ENCODE assay signal across 8 mouse cellular contexts in the genomic region with DNA sequence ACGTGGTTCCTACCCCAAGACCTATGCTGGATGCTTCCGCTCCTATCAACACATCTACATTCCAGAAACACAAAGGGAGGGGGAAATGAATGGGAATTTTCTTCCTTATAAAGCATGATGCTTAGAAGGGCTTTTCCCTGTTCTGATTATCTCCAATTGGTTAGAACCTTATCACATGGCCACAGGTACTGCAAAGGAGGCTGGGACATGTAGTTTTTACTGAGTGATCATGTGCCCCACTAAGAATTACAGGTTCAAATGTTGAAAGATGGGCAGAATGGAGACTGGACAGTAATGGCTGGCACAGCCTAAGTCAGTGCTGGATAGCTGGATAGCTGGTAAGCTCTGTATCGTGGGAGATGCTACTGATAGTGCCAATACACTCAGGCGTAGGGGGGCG. TPM values are rescaled to one million over a fixed set of nuclear protein-coding genes. Genes with fewer than 3 reads are reported as not detected.
A peak's percentile ranks its signal among the peaks of the same experiment; 100 is the strongest.
DNase-seq lines count a peak whose midpoint lies in the region; ATAC-seq lines count a peak whose summit lies in the region.

No protein-coding gene starts in this region.

- no peaks in the 10 kb centered on the region for H3K27me3 ChIP-seq in kidney, embryonic 15.5 days
- H3K27me3 ChIP-seq in forebrain, embryonic 14.5 days (replicated peaks; ENCODE audit: control insufficient read depth, insufficient read depth, low read length): no peaks in the 10 kb centered on the region
- H3K27me3 ChIP-seq in midbrain, embryonic 16.5 days (ENCODE audit: control insufficient read depth, insufficient read depth, low read depth, low read length): no peaks in the 10 kb centered on the region
- 0 out of 2 replicates have a peak, but pooled peaks cover 3% of the 10 kb centered on the region for H3K27me3 ChIP-seq in limb, embryonic 10.5 days (ENCODE audit: low read depth, poor library complexity, severe bottlenecking)

- H3K4me3 ChIP-seq in kidney, embryonic 15.5 days (replicated peaks): no peak overlapping the region
- no peak overlapping the region for H3K4me3 ChIP-seq in forebrain, embryonic 14.5 days (ENCODE audit: low read depth, low read length)
- H3K4me3 ChIP-seq in midbrain, embryonic 16.5 days (ENCODE audit: low read depth, low read length): no peak overlapping the region
- no peak overlapping the region for H3K4me3 ChIP-seq in limb, embryonic 10.5 days

- WGBS in kidney, embryonic 15.5 days: 74% methylated on average over 5 of the region's 5 CpGs
- 74% methylated on average over 5 of the region's 5 CpGs for WGBS in forebrain, embryonic 14.5 days
- 79% methylated on average over 5 of the region's 5 CpGs for WGBS in midbrain, embryonic 16.5 days
- WGBS in limb, embryonic 10.5 days: 87% methylated on average over 5 of the region's 5 CpGs

- H3K9ac ChIP-seq in kidney, embryonic 15.5 days: no peak overlapping the region
- no peak overlapping the region for H3K9ac ChIP-seq in forebrain, embryonic 14.5 days (ENCODE audit: low read length)
- no peak overlapping the region for H3K9ac ChIP-seq in midbrain, embryonic 16.5 days (ENCODE audit: low read depth, low read length)

- no peaks in the 10 kb centered on the region for H3K9me3 ChIP-seq in kidney, embryonic 15.5 days (replicated peaks)
- no peaks in the 10 kb centered on the region for H3K9me3 ChIP-seq in forebrain, embryonic 14.5 days (replicated peaks; ENCODE audit: control insufficient read depth, low read length)
- no peaks in the 10 kb centered on the region for H3K9me3 ChIP-seq in midbrain, embryonic 16.5 days (replicated peaks; ENCODE audit: control insufficient read depth, low read length, poor library complexity, severe bottlenecking)
- H3K9me3 ChIP-seq in limb, embryonic 10.5 days (replicated peaks): no peaks in the 10 kb centered on the region

- H3K27ac ChIP-seq in kidney, embryonic 15.5 days: no peak overlapping the region
- H3K27ac ChIP-seq in forebrain, embryonic 14.5 days (ENCODE audit: low read depth, low read length): peak overlapping the region; percentile 5; the same call in 1 of the 2 replicates
- H3K27ac ChIP-seq in midbrain, embryonic 16.5 days (ENCODE audit: low read length): peak overlapping the region; percentile 75
- no peak overlapping the region for H3K27ac ChIP-seq in limb, embryonic 10.5 days

- no peak overlapping the region for H3K4me2 ChIP-seq in kidney, embryonic 15.5 days
- no peak overlapping the region for H3K4me2 ChIP-seq in forebrain, embryonic 14.5 days (ENCODE audit: low read length)
- H3K4me2 ChIP-seq in midbrain, embryonic 16.5 days (ENCODE audit: low read length): no peak overlapping the region; the same call in 1 of the 2 replicates

- peaks cover 6% of the 10 kb centered on the region for H3K4me1 ChIP-seq in kidney, embryonic 15.5 days
- no peaks in the 10 kb centered on the region for H3K4me1 ChIP-seq in forebrain, embryonic 14.5 days (ENCODE audit: control insufficient read depth, insufficient read depth, low read length)
- peaks cover 10% of the 10 kb centered on the region for H3K4me1 ChIP-seq in midbrain, embryonic 16.5 days (ENCODE audit: control insufficient read depth, insufficient read depth, low read length)
- H3K4me1 ChIP-seq in limb, embryonic 10.5 days: peaks cover 14% of the 10 kb centered on the region

- peak; percentile 67 for DNase-seq in kidney, adult 9 months
- DNase-seq in MN1 (ENCODE audit: low spot score): peak; percentile 54
- peak; percentile 80 for DNase-seq in forebrain, embryonic 14.5 days (ENCODE audit: low spot score)
- DNase-seq in thymus, postnatal 10 days (ENCODE audit: low spot score in 2 of 2): no peak
- DNase-seq in limb, embryonic 10.5 days (ENCODE audit: low spot score): no peak
- no peak for DNase-seq in thymus, postnatal 36 days

- H3K36me3 ChIP-seq in kidney, embryonic 15.5 days: no peaks in the 10 kb centered on the region
- H3K36me3 ChIP-seq in forebrain, embryonic 14.5 days (ENCODE audit: control insufficient read depth, insufficient read depth, low read length): no peaks in the 10 kb centered on the region
- H3K36me3 ChIP-seq in midbrain, embryonic 16.5 days (ENCODE audit: control insufficient read depth, insufficient read depth, low read length): no peaks in the 10 kb centered on the region
- H3K36me3 ChIP-seq in limb, embryonic 10.5 days: no peaks in the 10 kb centered on the region

- ATAC-seq in kidney, embryonic 15.5 days (replicated peaks; ENCODE audit: low FRiP score): no peak
- peak; percentile 85 for ATAC-seq in forebrain, embryonic 14.5 days
- ATAC-seq in midbrain, embryonic 16.5 days: peak; percentile 86

RNA-seq across cellular contexts. Expression of gene Zcchc14, which starts 21.2 kb away (rescaled TPM):
- polyA plus RNA-seq in kidney, embryonic 15.5 days (2015; fragmentation: Nextera tagmentation; extraction: Ambion mirVana): 16.3 and 17.2 TPM in 2 replicates
- polyA plus RNA-seq in forebrain, embryonic 14.5 days (2014; fragmentation: Nextera tagmentation; extraction: Ambion mirVana): 40.9 and 44.9 TPM in 2 replicates
- 23.9 and 28.2 TPM in 2 replicates for polyA plus RNA-seq in midbrain, embryonic 16.5 days (2015; fragmentation: Nextera tagmentation; extraction: Ambion mirVana)
- polyA plus RNA-seq in limb, embryonic 10.5 days (2016; fragmentation: Nextera tagmentation; extraction: Ambion mirVana): 13.8 and 15.2 TPM in 2 replicates

RNA-seq across cellular contexts. Expression of gene Jph3, which starts 55.5 kb away (rescaled TPM):
- polyA plus RNA-seq in kidney, embryonic 15.5 days (2015; fragmentation: Nextera tagmentation; extraction: Ambion mirVana): 0.85 and 1.3 TPM in 2 replicates
- polyA plus RNA-seq in forebrain, embryonic 14.5 days (2014; fragmentation: Nextera tagmentation; extraction: Ambion mirVana): 44.1 and 55.9 TPM in 2 replicates
- 105 and 106 TPM in 2 replicates for polyA plus RNA-seq in midbrain, embryonic 16.5 days (2015; fragmentation: Nextera tagmentation; extraction: Ambion mirVana)
- 0.65 and 0.69 TPM in 2 replicates for polyA plus RNA-seq in limb, embryonic 10.5 days (2016; fragmentation: Nextera tagmentation; extraction: Ambion mirVana)

Comparison
In these comparisons a context has a peak if more than half of its experiments do, and no peak if none do; other contexts are left out.
1. DNase-seq: peak in kidney, adult 9 months (single experiment), MN1 (single experiment) and forebrain, embryonic 14.5 days (single experiment); none in thymus, postnatal 10 days (0 of 2), limb, embryonic 10.5 days (single experiment) and thymus, postnatal 36 days (0 of 2).
2. H3K27ac ChIP-seq: peak in forebrain, embryonic 14.5 days (single experiment) and midbrain, embryonic 16.5 days (single experiment); none in kidney, embryonic 15.5 days (single experiment) and limb, embryonic 10.5 days (single experiment).
3. RNA of gene Jph3, which starts 55.5 kb away (polyA plus RNA-seq): 105 to 106 TPM in midbrain, embryonic 16.5 days and 44.1 to 55.9 TPM in forebrain, embryonic 14.5 days; 0.85 to 1.3 TPM in kidney, embryonic 15.5 days and 0.65 to 0.69 TPM in limb, embryonic 10.5 days; every median in the first group is over 10 times any median in the second.